Mouse (Mus musculus) neutrophil, adult 5-6 weeks (primary cell): ENCODE measurements around the gene Stfa1. TPM values are rescaled to one million over a fixed set of nuclear protein-coding genes. Genes with fewer than 3 reads are reported as not detected.
"Not testable (repeated sequence)": the region's sequence is repeated elsewhere in the genome, so short reads cannot be mapped to it uniquely, and the experiment has no call there.

Experiments
- ATAC-seq: fragments of 151-379, 151-347 bp; 2 replicates; pipeline ENCODE4 v1.8.0; 2017; ENCODE audit warnings: mild to moderate bottlenecking, moderate TSS enrichment; ENCODE audit not compliant: insufficient number of reproducible peaks, poor library complexity, low FRiP score, severe bottlenecking; ENCODE audit errors: extremely low read depth
- total RNA-seq: library from RNA; stranded (forward); fragments of 200-1000 nt; gene quantifications from 2 replicates; pipeline ENCODE4 v1.2.3, GENCODE M21; 2017

Gene Stfa1
- total RNA-seq: 15.6 and 16.3 TPM in 2 replicates

GRCm38 (mm10) chr16:36276796-36277195, at the start of gene Stfa1:
Stfa1 (plus strand) TSS chr16:36276951.
- ATAC-seq: not testable (repeated sequence)

- ATAC-seq: not testable (repeated sequence)
These were observed 16.2 kb upstream of the Stfa1 start for GRCm38 (mm10) chr16:36260585-36260984.

GRCm38 (mm10) chr16:36289140-36289539, 12.4 kb downstream of the Stfa1 start:
- ATAC-seq: no peak

GRCm38 (mm10) chr16:36307631-36308030, 30.9 kb downstream of the Stfa1 start:
- ATAC-seq: no peak

- not testable (repeated sequence) for ATAC-seq
These were observed 39.4 kb downstream of the Stfa1 start for GRCm38 (mm10) chr16:36316111-36316510.

GRCm38 (mm10) chr16:36319286-36319685, 42.5 kb downstream of the Stfa1 start:
- ATAC-seq: no peak

- no peak for ATAC-seq
These were observed 57.5 kb downstream of the Stfa1 start, which contains the start of gene BC117090 for GRCm38 (mm10) chr16:36334232-36334631. BC117090 (minus strand) TSS chr16:36334332.

Other genes starting within 250 kb of the Stfa1 start
- 23.2 and 24.2 TPM in 2 replicates for gene Wdr5b, start 235.8 kb upstream of the Stfa1 start, total RNA-seq
- gene Fam162a, start 205.4 kb upstream of the Stfa1 start, total RNA-seq: 23.6 and 25.7 TPM in 2 replicates
- 39.2 and 51.9 TPM in 2 replicates for gene Ccdc58, start 205.3 kb upstream of the Stfa1 start, total RNA-seq
- gene Csta1, start 145.7 kb upstream of the Stfa1 start, total RNA-seq: 1.2 and 1.3 TPM in 2 replicates
- 247 and 256 TPM in 2 replicates for gene Stfa2l1, start 120.1 kb upstream of the Stfa1 start, total RNA-seq
- gene Gm5483, start 92.7 kb upstream of the Stfa1 start, total RNA-seq: 190 and 204 TPM in 2 replicates
- 2.7 TPM in 1 of 2 replicates, not detected in the other for gene Gm5416, start 66.5 kb upstream of the Stfa1 start, total RNA-seq
- 3.3 TPM in 1 of 2 replicates, not detected in the other for gene 2010005H15Rik, start 55.5 kb upstream of the Stfa1 start, total RNA-seq
- gene BC117090, start 57.4 kb downstream of the Stfa1 start, total RNA-seq: not detected in 2 replicates
- 10.0 and 11.0 TPM in 2 replicates for gene BC100530, start 90.8 kb downstream of the Stfa1 start, total RNA-seq
- 1.2 TPM in 1 of 2 replicates, not detected in the other for gene Stfa2, start 131.5 kb downstream of the Stfa1 start, total RNA-seq
- 2.5 and 4.3 TPM in 2 replicates for gene Stfa3, start 178.4 kb downstream of the Stfa1 start, total RNA-seq